Mouse (Mus musculus) bone marrow macrophage, adult 2 months (primary cell): Measurements from ENCODE around the gene Zswim1. TPM values are rescaled to one million over a fixed set of nuclear protein-coding genes. Genes with fewer than 3 reads are reported as not detected.
"Not testable (repeated sequence)": the region's sequence is repeated elsewhere in the genome, so short reads cannot be mapped to it uniquely, and the experiment has no call there.

ENCODE experiments used
- H3K27ac ChIP-seq: 2 replicates; pipeline ENCODE4 v1.5.1; 2012; ENCODE audit warnings: low read depth, low read length; ENCODE audit not compliant: insufficient read depth
- H3K4me1 ChIP-seq: 2 replicates; pipeline ENCODE4 v1.6.1; 2012; ENCODE audit warnings: low read length; ENCODE audit not compliant: control insufficient read depth, insufficient read depth
- H3K4me3 ChIP-seq: 2 replicates; pipeline ENCODE4 v1.5.1; 2012; ENCODE audit warnings: mild to moderate bottlenecking, low read length, moderate library complexity; ENCODE audit not compliant: insufficient read depth
- CTCF ChIP-seq: IDR thresholded peaks from 2 replicates; pipeline ENCODE4 v1.5.1; 2012; ENCODE audit warnings: low read depth, mild to moderate bottlenecking, low read length, moderate library complexity
- POLR2A ChIP-seq: IDR thresholded peaks from 2 replicates; pipeline ENCODE4 v1.6.1; 2012; ENCODE audit warnings: mild to moderate bottlenecking, low read depth, low read length, borderline replicate concordance
- polyA plus RNA-seq: library from polyadenylated mRNA; stranded (reverse); fragments of >200 nt; gene quantifications from 2 replicates; pipeline ENCODE4 v1.2.4, GENCODE M21; 2012; ENCODE audit not compliant: missing spikeins, insufficient read depth, insufficient read length

Gene Zswim1
- polyA plus RNA-seq, 1 experiment, result 5.7 TPM

GRCm38 (mm10) chr2:164845782-164846181, 23.3 kb downstream of the Zswim1 start:
- TF ChIP-seq POLR2A, result no peak
- no peak for TF ChIP-seq CTCF
- no peaks in the 10 kb centered on the region for H3K4me1 ChIP-seq
- no peak overlapping the region for H3K27ac ChIP-seq
- H3K4me3 ChIP-seq, result no peak overlapping the region

GRCm38 (mm10) chr2:164850061-164850460, 27.6 kb downstream of the Zswim1 start:
- Histone ChIP-seq H3K4me1 (peaks cover 9% of the 10 kb centered on the region), H3K4me3 (no peak overlapping the region), H3K27ac (no peak overlapping the region)
- no peak for TF ChIP-seq POLR2A
- no peak for TF ChIP-seq CTCF

GRCm38 (mm10) chr2:164855572-164855971, 33.1 kb downstream of the Zswim1 start:
- not testable (repeated sequence) for H3K27ac ChIP-seq
- Histone ChIP-seq H3K4me1 (peaks cover 33% of the 10 kb centered on the region), H3K4me3 (peak overlapping the region; percentile 70)

GRCm38 (mm10) chr2:164856309-164857100, 34.0 kb downstream of the Zswim1 start:
- peak overlapping the region; percentile 70 for H3K4me3 ChIP-seq
- TF ChIP-seq POLR2A (no peak), CTCF (0 out of 2 replicates have a peak, but pooled peaks have one; percentile 5)
- peak overlapping the region; percentile 97 for H3K27ac ChIP-seq
- peaks cover 43% of the 10 kb centered on the region for H3K4me1 ChIP-seq

GRCm38 (mm10) chr2:164857101-164857821, 34.8 kb downstream of the Zswim1 start, which contains the start of gene Pltp:
Gene Pltp, minus strand, starts transcription at chr2:164857711.
- H3K4me1 ChIP-seq, result peaks cover 48% of the 10 kb centered on the region
- peak within 1 kb of the TSS; percentile 97 for H3K27ac ChIP-seq
- peak within 1 kb of the TSS; percentile 70 for H3K4me3 ChIP-seq
- TF ChIP-seq CTCF, result no peak
- TF ChIP-seq POLR2A, result no peak

GRCm38 (mm10) chr2:164857842-164858553, 35.5 kb downstream of the Zswim1 start:
- Histone ChIP-seq H3K4me3 (peak overlapping the region; percentile 70), H3K4me1 (peaks cover 52% of the 10 kb centered on the region), H3K27ac (peak overlapping the region; percentile 97)
- TF ChIP-seq CTCF, result no peak
- TF ChIP-seq POLR2A, result no peak

GRCm38 (mm10) chr2:164859155-164859554, 36.7 kb downstream of the Zswim1 start:
- Histone ChIP-seq H3K4me3 (no peak overlapping the region), H3K27ac (peak overlapping the region; percentile 18), H3K4me1 (peaks cover 60% of the 10 kb centered on the region)
- no peak for TF ChIP-seq CTCF
- TF ChIP-seq POLR2A, result no peak

GRCm38 (mm10) chr2:164859640-164860432, 37.4 kb downstream of the Zswim1 start:
- Histone ChIP-seq H3K4me1 (peaks cover 60% of the 10 kb centered on the region), H3K4me3 (no peak overlapping the region), H3K27ac (peak overlapping the region; percentile 18)
- no peak for TF ChIP-seq CTCF
- TF ChIP-seq POLR2A, result no peak

- no peak overlapping the region for H3K4me3 ChIP-seq
- peaks cover 62% of the 10 kb centered on the region for H3K4me1 ChIP-seq
- no peak for TF ChIP-seq POLR2A
- no peak for TF ChIP-seq CTCF
- H3K27ac ChIP-seq, result peak overlapping the region; percentile 94
Measured at GRCm38 (mm10) chr2:164861094-164861493, 38.6 kb downstream of the Zswim1 start.
